Mouse (Mus musculus) megakaryocyte, adult 5-6 weeks (primary cell): ENCODE measurements around the gene Stac2. TPM values are rescaled to one million over a fixed set of nuclear protein-coding genes. Genes with fewer than 3 reads are reported as not detected.
A peak's percentile ranks its signal among the peaks of the same experiment; 100 is the strongest.

Experiments
- ATAC-seq: 2 replicates; pipeline ENCODE4 v1.8.0; 2016; ENCODE audit warnings: mild to moderate bottlenecking, inconsistent platforms; ENCODE audit not compliant: poor library complexity, severe bottlenecking
- total RNA-seq, 2 experiments: library from RNA; stranded (forward) in 1 of 2; stranded (reverse) in 1 of 2; fragments of 153-499, 151-499 nt in 1 of 2; fragments of 221-1000, 200-1000 nt in 1 of 2; gene quantifications; 2 replicates each; pipeline versions ENCODE4 v1.2.3 to v1.2.4; 2015 to 2017

Gene Stac2
- total RNA-seq, 2 experiments from 2014 or later = 0.04 TPM; not detected in 1

- ATAC-seq = no peak
Observed at GRCm38 (mm10) chr11:98000378-98001140, 52.7 kb downstream of the Stac2 start.

DNA sequence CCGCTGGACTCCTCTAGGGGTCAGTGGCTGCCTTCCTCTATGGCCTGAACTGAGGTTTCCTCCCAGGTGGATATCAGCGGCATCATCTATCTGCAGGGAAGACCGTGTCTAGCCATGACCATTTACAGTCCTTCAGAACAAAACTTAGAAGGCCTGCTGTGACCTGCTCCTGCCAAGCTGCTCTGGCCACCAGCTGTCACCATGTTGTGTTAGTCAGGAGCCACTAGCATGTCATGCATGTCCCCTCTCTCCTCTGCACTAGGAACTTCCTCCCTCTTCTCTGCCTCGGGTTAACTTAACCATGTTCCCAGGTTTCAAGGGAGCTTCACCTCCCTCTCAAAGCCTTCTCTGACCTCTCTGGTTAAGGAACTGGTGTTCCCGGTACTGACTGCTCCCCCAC is 53.5 kb downstream of the Stac2 start:
- ATAC-seq = no peak

DNA sequence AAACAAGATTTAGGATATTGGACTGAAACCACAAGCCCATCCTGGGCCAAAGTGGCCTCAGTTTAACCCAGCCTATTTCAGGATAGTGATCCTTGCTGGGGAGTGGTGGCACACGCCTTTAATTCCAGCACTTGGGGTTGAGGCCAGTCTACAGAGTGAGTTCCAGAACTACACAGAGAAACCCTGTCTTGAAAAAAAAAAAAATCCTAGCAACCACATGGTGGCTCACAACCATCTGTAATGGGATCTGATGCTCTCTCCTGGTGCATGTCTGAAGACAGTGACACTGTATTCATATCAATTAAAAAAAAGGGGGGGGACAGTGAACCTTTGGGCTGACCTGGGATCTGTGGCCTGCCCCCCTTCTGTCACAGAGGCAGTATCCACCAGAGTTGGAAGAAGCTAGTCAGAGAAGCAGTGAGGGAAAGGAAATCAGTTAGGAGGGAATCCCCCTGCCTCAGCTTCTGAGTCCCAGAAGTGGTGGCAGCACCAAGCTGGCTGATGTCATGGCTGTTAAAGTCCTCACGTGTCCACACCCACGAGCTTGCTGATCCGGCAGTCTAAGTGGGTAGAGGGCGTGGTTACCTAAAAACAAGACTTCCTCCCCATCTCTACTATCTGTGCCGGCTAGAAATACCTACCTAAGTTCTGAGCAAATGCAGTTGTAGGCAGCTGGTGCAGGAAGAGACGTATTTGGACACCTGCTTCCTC is 54.2 kb downstream of the Stac2 start:
- no peak for ATAC-seq

DNA sequence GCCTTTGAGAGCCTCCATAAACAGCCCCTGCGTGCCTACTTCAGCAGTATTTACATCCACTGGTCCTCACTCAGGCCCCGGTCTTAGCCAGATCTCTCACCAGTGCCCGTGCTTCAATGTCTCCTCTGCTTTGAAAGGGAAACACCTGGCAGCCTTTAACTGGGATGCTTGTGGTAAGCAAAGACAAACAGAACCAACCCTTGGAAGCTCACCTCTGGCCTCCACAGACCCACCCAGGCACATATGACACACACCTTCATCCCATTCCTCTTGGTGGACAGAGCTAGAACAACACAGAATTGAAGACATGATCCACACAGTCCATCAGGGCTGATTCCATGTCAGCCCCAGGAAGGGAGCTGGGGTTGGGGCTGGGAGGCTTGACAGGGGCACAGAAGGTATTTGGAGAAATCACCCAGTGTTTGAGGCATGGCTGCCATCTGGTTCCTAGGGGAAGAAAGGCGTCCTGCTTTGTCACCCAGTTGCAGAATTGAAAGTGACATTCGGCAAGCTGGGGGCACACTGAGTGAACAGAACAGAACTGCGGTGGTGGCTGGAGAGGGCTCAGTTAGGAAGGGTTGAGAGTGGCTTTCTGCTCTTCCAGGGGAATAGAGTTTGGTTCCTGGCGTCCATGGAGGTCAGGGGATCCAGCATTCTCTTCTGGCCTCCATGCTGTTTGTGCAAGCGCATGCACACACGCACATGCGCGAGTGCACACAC is 55.0 kb downstream of the Stac2 start:
- ATAC-seq = no peak

DNA sequence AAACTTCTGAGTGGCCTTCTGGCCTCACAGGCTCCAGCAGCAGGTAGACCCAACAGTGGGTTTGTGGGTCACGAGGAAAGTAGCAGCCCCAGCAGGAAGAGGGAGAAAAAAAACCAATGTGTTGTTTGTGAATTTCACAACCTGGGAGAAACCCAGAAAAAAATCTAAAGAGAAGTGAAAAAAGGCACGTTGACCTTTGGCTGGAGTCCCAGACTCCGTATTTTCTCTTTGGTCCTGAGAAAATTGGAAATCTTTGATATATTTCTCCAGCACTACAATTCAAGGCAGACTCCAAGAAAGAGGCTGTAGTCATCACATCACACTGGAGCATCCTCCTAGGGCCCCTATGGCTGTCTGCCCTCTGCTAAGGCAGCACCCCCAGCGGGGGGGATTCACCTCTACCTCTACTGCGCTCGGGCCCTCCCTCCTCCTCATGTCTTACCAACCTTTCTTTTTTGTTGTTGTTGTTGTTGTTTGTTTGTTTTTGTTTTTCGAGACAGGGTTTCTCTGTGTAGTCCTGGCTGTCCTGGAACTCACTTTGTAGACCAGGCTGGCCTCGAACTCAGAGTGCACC is 55.8 kb downstream of the Stac2 start:
- no peak for ATAC-seq

DNA sequence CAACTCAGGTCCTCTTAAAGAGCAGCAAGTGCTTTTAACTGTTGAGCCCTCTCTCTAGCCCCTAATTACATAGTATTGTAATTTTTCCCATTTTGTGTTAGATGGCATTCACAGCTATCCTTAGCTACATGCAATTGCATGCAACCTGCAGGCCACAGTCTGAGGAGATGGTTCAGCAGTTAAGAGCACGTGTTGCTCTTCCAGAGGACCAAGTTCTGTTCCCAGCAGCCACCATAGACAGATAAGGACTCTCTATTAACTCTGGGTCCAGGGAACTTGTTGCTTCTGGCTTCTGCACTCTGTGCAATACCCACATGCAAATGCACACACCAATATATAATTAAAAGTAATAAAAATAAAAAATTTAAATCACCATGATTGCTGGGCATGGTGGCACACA is 56.6 kb downstream of the Stac2 start:
- no peak for ATAC-seq

GRCm38 (mm10) chr11:97995564-97996288 is 57.5 kb downstream of the Stac2 start, which contains the start of gene Arl5c:
Gene Arl5c, minus strand, starts transcription at chr11:97996181.
- peak; percentile 58 for ATAC-seq

DNA sequence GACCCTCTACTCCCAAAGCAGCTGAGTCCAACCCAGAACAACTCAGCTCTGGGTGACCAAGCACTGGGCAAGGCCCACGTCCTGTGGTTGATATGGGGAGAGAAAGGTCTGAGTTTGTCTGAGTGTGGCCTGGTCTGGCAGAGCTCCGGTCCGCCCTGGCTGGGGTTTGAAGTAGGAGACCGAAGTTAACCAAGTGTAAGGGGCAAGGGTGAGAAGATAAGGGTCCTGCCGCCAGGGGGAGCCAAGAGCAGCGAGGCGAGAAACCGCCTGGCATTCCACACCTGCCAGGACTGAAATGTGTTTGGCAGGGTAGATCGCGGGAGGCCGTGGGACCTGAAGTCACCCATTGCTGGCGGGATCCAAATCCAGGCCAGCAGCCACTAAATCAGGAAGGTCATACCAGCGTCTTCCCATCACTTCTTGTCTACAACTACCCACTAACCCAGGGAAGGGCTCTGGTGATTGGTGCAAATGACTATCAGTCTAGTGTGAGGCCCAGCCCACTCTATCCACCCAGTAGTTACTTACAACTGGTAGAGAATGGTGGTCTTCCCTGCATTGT is 58.6 kb downstream of the Stac2 start:
- ATAC-seq = peak; percentile 73

GRCm38 (mm10) chr11:97988530-97989096 is 64.6 kb downstream of the Stac2 start:
- peak; percentile 55 for ATAC-seq

DNA sequence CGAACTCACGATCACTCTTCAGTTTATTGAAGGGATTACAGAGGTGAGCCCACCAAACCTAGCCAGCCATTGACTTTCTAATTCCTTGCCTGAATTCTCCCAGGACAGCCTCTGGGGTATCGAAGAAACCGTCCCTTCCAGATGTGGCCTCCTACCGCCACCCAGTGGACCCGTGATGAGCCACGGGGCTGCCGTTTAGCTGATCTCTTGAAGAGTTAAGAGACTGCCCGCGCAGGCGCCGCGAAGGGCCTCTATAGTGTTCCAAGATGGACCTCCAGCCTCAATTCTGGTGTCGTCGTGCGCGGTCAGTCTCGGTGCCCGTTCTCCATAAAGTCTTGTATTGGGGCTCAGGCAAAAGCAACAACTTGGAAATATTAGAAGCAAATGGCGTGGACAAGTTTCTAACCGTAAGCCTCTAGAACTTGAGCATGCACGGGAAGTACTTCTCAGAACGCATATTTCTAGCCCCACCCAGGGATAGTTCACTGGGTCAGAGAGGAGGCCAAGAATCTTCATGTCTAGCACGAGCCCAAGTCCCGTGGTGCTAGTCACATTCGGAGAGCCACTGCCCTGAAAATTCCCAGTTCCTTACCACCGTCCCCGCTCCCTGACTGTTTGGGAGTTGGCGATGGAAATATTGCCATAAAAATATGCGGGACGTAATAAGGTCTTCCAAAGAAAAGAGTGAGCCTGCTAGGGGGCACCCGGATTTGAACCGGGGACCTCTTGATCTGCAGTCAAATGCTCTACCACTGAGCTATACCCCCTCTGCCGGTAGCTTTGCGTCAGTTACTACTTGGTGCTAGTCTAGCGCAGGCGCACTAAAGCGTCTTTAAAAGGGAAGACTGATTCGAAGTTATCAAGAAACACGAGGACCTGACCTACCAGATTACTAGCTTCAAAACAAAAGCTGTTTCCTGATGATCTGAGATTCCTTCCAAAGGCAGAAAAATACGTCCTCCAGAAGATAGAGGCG is 65.4 kb downstream of the Stac2 start:
- peak; percentile 73 for ATAC-seq

GRCm38 (mm10) chr11:97986738-97987465 is 66.4 kb downstream of the Stac2 start:
- no peak for ATAC-seq

Other genes starting within 250 kb of the Stac2 start
- gene B230217C12Rik, start 212.7 kb downstream of the Stac2 start, total RNA-seq (2015) = 2.3 and 2.5 TPM in 2 replicates
- gene B230217C12Rik, start 212.7 kb downstream of the Stac2 start, total RNA-seq (2017) = 0.33 and 0.45 TPM in 2 replicates
- 0.30 and 2.1 TPM in 2 replicates for gene Fbxo47, start 169.3 kb downstream of the Stac2 start, total RNA-seq (2015)
- gene Fbxo47, start 169.3 kb downstream of the Stac2 start, total RNA-seq (2017) = 0.73 and 1.5 TPM in 2 replicates
- 13.7 and 15.9 TPM in 2 replicates for gene Plxdc1, start 67.0 kb downstream of the Stac2 start, total RNA-seq (2015)
- gene Plxdc1, start 67.0 kb downstream of the Stac2 start, total RNA-seq (2017) = 6.3 and 6.7 TPM in 2 replicates
- gene Arl5c, start 57.3 kb downstream of the Stac2 start, total RNA-seq (2015) = 42.9 and 56.3 TPM in 2 replicates
- 51.2 TPM in 2 replicates for gene Arl5c, start 57.3 kb downstream of the Stac2 start, total RNA-seq (2017)
- gene Cacnb1, start 30.4 kb downstream of the Stac2 start, total RNA-seq (2015) = 1.2 and 1.4 TPM in 2 replicates
- 0.62 and 0.65 TPM in 2 replicates for gene Cacnb1, start 30.4 kb downstream of the Stac2 start, total RNA-seq (2017)
- gene Rpl19, start 26.8 kb downstream of the Stac2 start, total RNA-seq (2015) = 2,687 and 2,729 TPM in 2 replicates
- 1,233 and 1,246 TPM in 2 replicates for gene Rpl19, start 26.8 kb downstream of the Stac2 start, total RNA-seq (2017)
- 11.3 and 12.6 TPM in 2 replicates for gene Fbxl20, start 96.9 kb upstream of the Stac2 start, total RNA-seq (2015)
- 12.4 and 14.8 TPM in 2 replicates for gene Fbxl20, start 96.9 kb upstream of the Stac2 start, total RNA-seq (2017)
- gene Med1, start 139.8 kb upstream of the Stac2 start, total RNA-seq (2015) = 64.5 and 70.6 TPM in 2 replicates
- 32.5 and 36.3 TPM in 2 replicates for gene Med1, start 139.8 kb upstream of the Stac2 start, total RNA-seq (2017)
- 40.6 and 43.8 TPM in 2 replicates for gene Cdk12, start 149.6 kb upstream of the Stac2 start, total RNA-seq (2015)
- gene Cdk12, start 149.6 kb upstream of the Stac2 start, total RNA-seq (2017) = 50.2 and 52.2 TPM in 2 replicates